Mouse (Mus musculus) gastrocnemius, postnatal 36 days (tissue): ENCODE data around the gene Tnc. TPM values are rescaled to one million over a fixed set of nuclear protein-coding genes. Genes with fewer than 3 reads are reported as not detected.
A peak's percentile ranks its signal among the peaks of the same experiment; 100 is the strongest.

Experiments
- DNase-seq, 2 experiments: peaks; one replicate each; pipeline ENCODE4 v3.0.0; 2022
- intact Hi-C: fragments of 180-260 bp; cut with DNase I; formaldehyde crosslinking; loops from one replicate; pipeline ENCODE4 v1.15.1; 2025
- long read RNA-seq, 2 experiments: library from polyadenylated mRNA; stranded (forward); transcript quantifications; one replicate each; pipeline ENCODE4 v2.0.0; 2021
- total RNA-seq, 2 experiments: library from RNA; stranded (reverse); gene quantifications; 2 replicates each; pipeline ENCODE4 v1.2.3; 2021

Tnc gene
- 1 to 10 TPM; 4.3 to 4.8 TPM for total RNA-seq
- long read RNA-seq, experiment 1, partial matches to known transcripts: 1 of 2 reads
- long read RNA-seq, experiment 1, other reads (novel, unspliced or antisense): 1 of 2 reads
- long read RNA-seq, experiment 2, partial matches to known transcripts: 1 of 3 reads
- long read RNA-seq, experiment 2, other reads (novel, unspliced or antisense): 2 of 3 reads

DNA sequence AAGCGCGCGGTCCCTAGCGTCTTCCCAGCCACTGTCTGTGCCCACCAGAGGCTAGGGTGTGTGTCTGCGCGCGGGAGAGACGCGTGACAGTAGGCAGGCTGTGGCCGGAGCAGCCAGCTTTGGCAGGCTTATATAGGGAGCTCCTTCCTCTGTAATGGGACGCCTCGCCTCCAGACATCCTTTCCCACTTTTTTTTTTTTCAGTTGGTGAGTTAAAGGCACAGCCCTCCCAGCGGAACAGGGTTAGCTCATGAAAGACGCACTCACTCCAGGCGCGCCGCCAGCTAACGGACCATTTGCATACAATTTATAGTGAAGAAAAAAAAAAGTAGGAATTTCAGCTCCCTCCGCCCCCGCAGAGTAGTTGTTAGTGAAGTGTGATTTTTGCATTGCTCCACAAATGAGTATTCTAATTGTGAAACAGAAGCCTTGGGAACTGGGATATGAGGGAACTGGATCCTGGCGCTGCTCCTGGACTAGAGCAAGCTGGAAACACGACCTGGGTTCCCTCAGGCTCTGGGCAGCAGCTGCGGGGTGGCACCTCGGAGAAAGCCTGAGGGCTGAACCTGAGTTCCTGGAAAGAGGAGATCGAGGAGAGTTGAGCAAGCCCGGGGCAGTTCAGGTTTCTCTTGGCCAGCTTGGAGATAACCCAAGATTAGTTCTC lies at the start of gene Tnc:
Gene Tnc (minus strand): TSS at position 185 of the 663 bp plus-strand sequence.
- intact Hi-C loops: loop anchor here (10.0 kb wide), 1 partner anchor 632 kb away; no protein-coding TSS in a partner anchor
- peak; percentile 46 to 58 for DNase-seq

DNA sequence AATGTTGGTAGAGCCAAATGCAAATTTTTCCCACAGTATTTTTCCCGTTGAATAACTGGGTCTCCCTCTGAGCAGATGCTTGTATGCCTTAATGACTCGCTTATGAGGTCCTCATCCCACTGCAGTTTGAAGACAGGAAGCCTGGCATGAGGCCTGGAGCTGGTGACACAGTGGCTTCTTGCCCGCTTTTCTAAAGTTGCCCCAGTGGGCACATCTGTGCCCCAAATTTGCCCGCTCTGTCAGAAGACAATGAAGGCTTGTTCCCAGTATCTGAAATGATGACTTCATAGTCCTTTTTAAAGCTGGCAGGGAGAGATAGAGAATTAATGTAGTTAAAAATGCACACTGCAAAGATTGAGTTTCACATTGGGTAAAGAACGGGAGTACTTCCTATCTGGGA lies 47.4 kb upstream of the Tnc start:
- intact Hi-C loops: no loop called here
- DNase-seq: no peak

GRCm38 (mm10) chr4:64092857-64093256 lies 46.0 kb upstream of the Tnc start:
- intact Hi-C loops: no loop called here
- DNase-seq: no peak

DNA sequence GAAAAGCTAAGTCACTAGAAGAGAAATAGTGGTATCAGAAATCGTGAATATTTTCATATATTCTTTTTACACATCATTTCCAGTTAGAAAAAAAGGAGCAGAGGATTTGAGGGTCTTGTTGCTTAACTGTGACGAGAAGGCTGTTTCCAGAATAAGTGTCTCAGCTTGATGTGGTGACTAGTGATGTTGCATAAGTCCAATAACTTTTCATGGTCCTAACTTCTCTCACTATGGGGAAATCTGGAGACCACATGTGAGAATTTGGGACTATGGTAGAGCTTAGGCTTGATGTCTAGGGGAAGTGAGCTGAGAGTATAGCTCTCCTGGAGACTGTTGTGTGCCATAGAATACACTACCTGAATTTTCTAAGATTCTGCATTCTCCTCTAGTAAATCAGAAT lies 42.6 kb upstream of the Tnc start:
- no peak for DNase-seq
- intact Hi-C loops: no loop called here

GRCm38 (mm10) chr4:64087675-64088074 lies 40.9 kb upstream of the Tnc start:
- no peak for DNase-seq
- intact Hi-C loops: no loop called here

DNA sequence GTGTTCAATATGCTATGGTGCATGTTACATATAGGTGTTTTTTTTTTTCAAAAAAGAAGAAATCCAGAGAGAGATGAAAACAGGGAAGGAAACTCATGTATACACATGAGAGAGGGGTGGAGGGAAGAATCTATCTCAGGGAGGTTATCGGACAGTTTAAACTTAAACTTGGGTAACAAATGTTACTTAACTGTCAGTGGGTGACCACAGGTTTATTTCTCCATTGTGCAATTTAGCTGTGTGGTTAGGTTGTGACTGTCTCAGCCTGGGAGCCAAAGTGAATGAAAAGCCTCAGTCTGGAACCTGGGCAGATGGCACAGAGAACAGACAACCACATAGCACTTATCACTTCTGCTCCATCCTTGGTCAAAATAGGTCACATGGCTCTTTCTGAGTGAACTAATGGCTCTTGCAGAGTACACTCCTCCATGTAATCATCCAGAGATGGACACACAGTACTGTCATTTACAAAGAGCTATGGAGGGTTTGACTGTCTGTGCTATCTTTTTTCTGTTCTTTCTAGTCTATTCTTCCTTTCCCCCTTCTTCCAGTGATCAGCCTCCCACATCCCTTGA lies 39.3 kb upstream of the Tnc start:
- no peak for DNase-seq
- intact Hi-C loops: no loop called here

GRCm38 (mm10) chr4:64083858-64084257 lies 37.0 kb upstream of the Tnc start:
- no peak for DNase-seq
- intact Hi-C loops: no loop called here

GRCm38 (mm10) chr4:64078029-64078619 lies 31.3 kb upstream of the Tnc start:
- intact Hi-C loops: no loop called here
- peak; percentile 21 to 24 for DNase-seq

- intact Hi-C loops: no loop called here
- peak in 1 of 2 experiments; percentile 42 for DNase-seq
Measured at GRCm38 (mm10) chr4:64076349-64077025, 29.7 kb upstream of the Tnc start.

- no peak for DNase-seq
- intact Hi-C loops: no loop called here
Measured at GRCm38 (mm10) chr4:64074725-64075124, 27.9 kb upstream of the Tnc start.

- no peak for DNase-seq
- intact Hi-C loops: no loop called here
Measured at GRCm38 (mm10) chr4:64067394-64067793, 20.6 kb upstream of the Tnc start.

DNA sequence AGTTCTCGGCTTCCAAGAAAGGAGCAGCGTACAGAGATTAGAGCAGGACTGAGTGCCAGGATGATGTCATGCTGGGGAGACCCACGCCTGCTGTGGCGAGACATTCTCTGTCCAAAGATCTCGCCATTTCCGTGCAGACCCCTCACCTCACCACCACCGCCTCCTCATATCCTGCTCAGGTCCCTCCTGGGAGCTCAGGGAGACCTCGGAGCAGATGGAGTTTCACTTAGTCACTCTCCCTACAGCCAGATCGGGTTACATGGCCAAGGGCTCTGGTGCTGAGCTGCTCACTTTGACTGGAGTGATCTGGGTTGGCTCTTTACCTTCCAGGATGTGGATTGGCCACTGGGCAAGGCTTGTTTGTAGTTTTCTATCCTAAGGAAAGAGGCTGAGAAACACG lies 18.5 kb upstream of the Tnc start:
- no peak for DNase-seq

GRCm38 (mm10) chr4:64058856-64059231 lies 12.0 kb upstream of the Tnc start:
- DNase-seq: no peak

More for the DNA sequence above, 18.5 kb upstream of the Tnc start:
- intact Hi-C loops: no loop called here

GRCm38 (mm10) chr4:64058048-64058855 lies 11.4 kb upstream of the Tnc start:
- intact Hi-C loops: loop anchor here (5.0 kb wide), 2 partner anchors 36 to 74 kb away; no protein-coding TSS in a partner anchor
- DNase-seq: no peak

More at GRCm38 (mm10) chr4:64058856-64059231, 12.0 kb upstream of the Tnc start:
- intact Hi-C loops: loop anchor here (5.0 kb wide), 2 partner anchors 37 to 73 kb away; no protein-coding TSS in a partner anchor

- DNase-seq: no peak
- intact Hi-C loops: loop anchor here (10.0 kb wide), 1 partner anchor 633 kb away; no protein-coding TSS in a partner anchor
Measured at GRCm38 (mm10) chr4:64048177-64048576, 1.4 kb upstream of the Tnc start.

DNA sequence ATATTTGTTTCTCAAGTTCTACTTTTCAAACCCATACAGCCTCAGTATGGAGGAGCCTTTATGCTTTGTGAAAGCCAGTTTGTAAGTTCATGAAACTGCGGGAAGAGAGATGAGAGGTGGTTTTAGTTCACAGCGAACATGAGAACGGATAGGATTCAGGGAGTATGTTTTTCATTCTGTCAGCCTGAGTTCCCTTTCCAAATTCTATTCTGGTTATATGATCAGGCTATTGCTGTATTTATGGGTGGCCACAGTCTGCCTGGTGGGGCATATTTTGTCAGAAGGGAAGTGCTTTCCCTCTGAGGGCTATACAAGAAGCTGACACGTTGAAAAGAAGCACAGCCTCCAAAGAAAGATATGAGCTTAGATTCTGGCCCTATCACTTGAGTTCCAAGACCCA lies 2.9 kb downstream of the Tnc start:
- intact Hi-C loops: loop anchor here (10.0 kb wide), 1 partner anchor 629 kb away; no protein-coding TSS in a partner anchor
- DNase-seq: no peak

- peak; percentile 19 to 31 for DNase-seq
- intact Hi-C loops: loop anchor here (10.0 kb wide), 1 partner anchor 629 kb away; no protein-coding TSS in a partner anchor
Measured at GRCm38 (mm10) chr4:64043371-64043770, 3.4 kb downstream of the Tnc start.

DNA sequence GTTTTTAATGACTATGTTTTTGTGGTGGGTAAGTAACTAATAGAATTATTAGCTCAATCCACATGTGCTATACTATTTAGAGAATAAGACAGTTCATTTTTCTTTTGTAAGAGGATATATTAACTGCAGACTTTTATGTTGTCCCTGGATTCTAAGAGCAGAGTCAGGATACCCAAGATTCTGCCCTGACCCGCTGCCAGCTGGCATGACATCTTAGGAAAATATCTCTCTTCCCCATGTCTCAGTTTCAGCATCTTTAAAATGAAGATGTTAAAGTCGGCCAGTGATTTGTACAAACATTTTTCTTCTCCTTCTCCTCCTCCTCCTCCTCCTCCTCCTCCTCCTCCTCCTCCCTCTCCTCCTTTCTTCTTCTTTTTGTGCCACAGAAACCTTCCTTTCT lies 7.7 kb downstream of the Tnc start:
- intact Hi-C loops: no loop called here

DNA sequence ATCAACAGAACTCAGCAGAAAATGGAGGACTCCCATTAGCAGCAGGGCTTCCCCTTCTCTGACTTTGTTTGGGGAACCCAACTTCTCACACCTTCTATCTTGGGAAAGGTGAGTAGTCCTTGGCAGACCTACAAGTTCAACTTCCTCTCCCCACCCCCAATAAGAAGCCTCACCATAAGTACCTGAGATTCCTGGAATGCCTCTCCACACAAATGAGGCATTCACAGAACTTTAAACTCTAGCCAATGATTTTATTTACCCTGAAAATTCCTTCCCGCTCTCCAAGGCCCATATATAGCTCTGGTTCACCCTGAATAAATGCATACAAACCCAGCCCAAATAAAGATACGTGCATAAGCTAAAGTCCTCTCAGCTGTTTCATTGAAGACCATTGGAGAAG lies 9.3 kb downstream of the Tnc start:
- DNase-seq: no peak
- intact Hi-C loops: no loop called here

More for the DNA sequence above, 7.7 kb downstream of the Tnc start:
- DNase-seq: no peak

- intact Hi-C loops: no loop called here
- DNase-seq: no peak
Measured at GRCm38 (mm10) chr4:64034724-64035123, 12.1 kb downstream of the Tnc start.
